Mouse (Mus musculus): ENCODE measurements around the gene Rrp1. TPM values are rescaled to one million over a fixed set of nuclear protein-coding genes. Genes with fewer than 3 reads are reported as not detected.

The Rrp1 gene
- polyA plus RNA-seq (2014; fragmentation: Nextera tagmentation; extraction: Ambion mirVana) = 290 and 324 TPM in 2 replicates

DNA sequence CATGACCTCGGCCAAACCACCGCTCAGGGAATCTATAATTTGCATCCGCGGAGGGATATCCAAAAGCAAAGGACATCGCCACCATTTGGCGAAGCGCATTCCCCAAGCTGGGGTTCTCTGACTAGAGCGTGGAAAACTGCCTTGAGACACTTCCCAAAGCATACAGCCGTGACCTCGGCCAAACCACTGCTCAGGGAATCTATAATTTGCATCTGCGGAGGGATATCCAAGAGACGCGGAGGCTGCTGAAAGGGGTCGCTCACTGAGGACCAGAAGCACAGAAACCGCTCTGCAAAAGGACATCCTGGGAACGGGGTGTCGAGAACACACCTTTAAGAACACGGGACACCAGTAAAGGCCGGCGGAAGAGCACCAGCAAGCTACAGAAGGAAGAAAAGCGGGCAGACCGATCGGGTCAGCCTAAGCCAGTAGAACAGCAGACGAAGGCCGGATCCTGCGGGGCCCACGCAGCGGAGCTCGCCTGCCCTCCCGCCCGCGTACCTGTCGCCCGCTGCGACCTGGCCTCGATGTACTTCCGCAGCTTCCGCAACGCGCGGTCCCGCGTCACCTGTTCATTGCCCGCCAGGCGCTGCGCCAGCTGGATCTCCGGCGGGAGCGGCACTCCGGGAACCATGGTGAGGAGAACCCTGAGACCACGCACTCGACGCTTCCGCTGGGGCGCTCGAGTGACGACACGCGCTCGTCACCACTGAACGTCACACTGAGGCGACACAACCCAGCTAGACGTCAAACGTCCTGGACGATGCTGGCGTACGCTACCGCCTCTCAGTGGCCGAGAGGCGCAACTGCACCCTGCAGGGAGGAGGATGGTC is at the start of gene Rrp1:
Gene Rrp1, minus strand, starts transcription at position 725 of the 833 bp plus-strand sequence.
- Histone ChIP-seq H3K36me3 (ENCODE audit: control insufficient read depth, insufficient read depth, low read length) (peaks cover 2% of the 10 kb centered on the region; the same call in 1 of the 2 replicates), H3K27me3 (ENCODE audit: control insufficient read depth, insufficient read depth, low read length) (no peaks in the 10 kb centered on the region), H3K4me1 (replicated peaks; ENCODE audit: control insufficient read depth, insufficient read depth, low read length) (no peaks in the 10 kb centered on the region; the same call in 1 of the 2 replicates), H3K4me2 (ENCODE audit: low read depth, low read length, severe bottlenecking) (peak within 1 kb of the TSS; percentile 81), H3K27ac (ENCODE audit: low read depth, low read length) (peak within 1 kb of the TSS; percentile 59), H3K4me3 (ENCODE audit: low read depth, low read length) (peak within 1 kb of the TSS; percentile 94), H3K9me3 (ENCODE audit: control insufficient read depth, low read length) (no peaks in the 10 kb centered on the region), H3K9ac (ENCODE audit: low read length) (peak within 1 kb of the TSS; percentile 86)
- peak; percentile 98 for DNase-seq (ENCODE audit: low spot score)
- ATAC-seq (replicated peaks; ENCODE audit: low FRiP score) = peak; percentile 95
- whole genome bisulfite sequencing = under 1% methylated on average over 70 of the region's 70 CpGs

DNA sequence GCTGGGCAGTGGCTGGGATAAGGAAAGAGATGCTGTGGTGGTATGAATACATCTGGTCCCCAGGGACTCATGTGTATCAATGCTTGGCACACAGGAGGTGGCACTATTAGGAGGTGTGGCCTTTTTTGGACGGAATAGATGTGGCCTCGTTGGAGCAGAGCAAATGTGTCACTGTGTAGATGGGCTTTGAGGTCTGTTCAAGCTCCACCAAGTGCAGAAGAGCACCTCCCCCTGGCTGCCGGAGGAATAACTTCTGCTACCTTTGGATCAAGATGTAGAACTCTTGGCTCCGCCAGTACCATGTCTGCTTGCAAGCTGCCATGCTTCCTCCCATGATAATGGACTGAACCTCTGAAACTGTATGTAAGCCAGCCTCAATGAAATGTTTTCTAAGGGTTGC is 48.9 kb upstream of the Rrp1 start:
- no peaks in the 10 kb centered on the region for H3K9me3 ChIP-seq (ENCODE audit: control insufficient read depth, low read length)

DNA sequence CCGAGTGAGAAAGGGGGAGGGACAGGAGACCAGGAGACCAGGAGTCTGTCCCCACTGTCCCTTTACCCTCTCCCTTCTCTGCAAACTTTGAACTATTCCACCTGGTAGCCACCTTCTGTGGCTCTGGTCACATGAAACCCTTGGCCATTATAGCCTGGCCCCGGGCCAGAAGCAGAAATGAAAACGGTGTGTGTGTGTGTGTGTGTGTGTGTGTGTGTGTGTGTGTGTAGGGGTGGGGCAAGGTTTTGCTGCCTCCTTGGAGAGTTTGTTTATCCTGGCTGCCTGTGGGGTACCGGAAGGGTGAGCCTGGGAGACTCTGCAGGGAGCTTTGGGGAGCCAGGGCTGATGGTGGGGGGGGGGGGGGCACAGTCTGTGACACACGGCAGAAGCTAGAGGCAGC is 47.6 kb upstream of the Rrp1 start:
- DNase-seq (ENCODE audit: low spot score) = no peak
- no peak for ATAC-seq (replicated peaks; ENCODE audit: low FRiP score)
- Histone ChIP-seq H3K9me3 (ENCODE audit: control insufficient read depth, low read length) (no peaks in the 10 kb centered on the region), H3K27ac (ENCODE audit: low read depth, low read length) (no peak overlapping the region), H3K36me3 (ENCODE audit: control insufficient read depth, insufficient read depth, low read length) (no peaks in the 10 kb centered on the region), H3K4me1 (replicated peaks; ENCODE audit: control insufficient read depth, insufficient read depth, low read length) (peaks cover 5% of the 10 kb centered on the region), H3K27me3 (ENCODE audit: control insufficient read depth, insufficient read depth, low read length) (no peaks in the 10 kb centered on the region), H3K9ac (ENCODE audit: low read length) (no peak overlapping the region), H3K4me3 (ENCODE audit: low read depth, low read length) (no peak overlapping the region), H3K4me2 (ENCODE audit: low read depth, low read length, severe bottlenecking) (no peak overlapping the region)
- 62% methylated on average over 5 of the region's 5 CpGs for WGBS

More for the DNA sequence above, 48.9 kb upstream of the Rrp1 start:
- no peak for ATAC-seq (replicated peaks; ENCODE audit: low FRiP score)
- Histone ChIP-seq H3K4me3 (ENCODE audit: low read depth, low read length) (no peak overlapping the region), H3K4me2 (ENCODE audit: low read depth, low read length, severe bottlenecking) (no peak overlapping the region), H3K4me1 (replicated peaks; ENCODE audit: control insufficient read depth, insufficient read depth, low read length) (peaks cover 5% of the 10 kb centered on the region), H3K36me3 (ENCODE audit: control insufficient read depth, insufficient read depth, low read length) (no peaks in the 10 kb centered on the region), H3K9ac (ENCODE audit: low read length) (no peak overlapping the region), H3K27me3 (ENCODE audit: control insufficient read depth, insufficient read depth, low read length) (no peaks in the 10 kb centered on the region), H3K27ac (ENCODE audit: low read depth, low read length) (no peak overlapping the region)
- DNase-seq (ENCODE audit: low spot score) = no peak
- WGBS = 76% methylated on average over 4 of the region's 4 CpGs

DNA sequence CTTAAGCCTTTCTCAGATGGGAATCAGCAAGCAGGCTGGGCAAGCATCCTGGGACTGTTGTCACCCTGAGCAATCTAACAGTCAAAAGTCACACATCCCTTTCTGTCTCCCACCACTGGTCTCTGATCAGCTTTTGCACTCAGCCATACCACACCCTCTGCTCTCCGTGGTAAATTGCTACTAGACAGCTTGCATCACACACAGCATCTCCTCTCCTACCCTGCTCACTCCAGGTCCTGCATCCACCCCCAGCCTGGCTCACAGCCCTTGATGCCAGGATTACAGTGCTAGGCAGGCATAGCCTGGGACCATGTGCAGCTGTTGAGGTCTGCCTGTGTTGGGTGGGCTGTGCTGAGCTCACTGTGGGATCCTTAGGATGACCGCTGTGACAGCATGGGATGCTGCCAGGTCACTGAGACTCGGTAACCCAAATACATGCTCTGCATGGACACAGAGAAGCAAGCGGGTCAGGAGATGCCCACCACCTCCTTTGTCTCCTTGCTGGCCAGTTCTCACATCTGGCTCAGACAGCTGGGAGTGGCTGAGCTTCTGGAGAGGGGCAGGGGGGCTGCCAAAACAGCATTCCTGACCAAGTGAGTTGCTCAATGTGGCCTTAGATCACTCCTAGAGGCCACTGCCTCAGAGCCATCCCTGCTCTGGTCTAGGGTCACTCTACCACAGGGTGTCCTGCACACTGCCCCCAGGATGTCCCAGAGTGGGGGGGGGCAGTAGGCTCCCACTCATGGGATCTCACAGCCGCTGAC is 45.7 kb upstream of the Rrp1 start:
- 70% methylated on average over 5 of the region's 5 CpGs for WGBS
- Histone ChIP-seq H3K4me3 (ENCODE audit: low read depth, low read length) (no peak overlapping the region), H3K27ac (ENCODE audit: low read depth, low read length) (no peak overlapping the region)

DNA sequence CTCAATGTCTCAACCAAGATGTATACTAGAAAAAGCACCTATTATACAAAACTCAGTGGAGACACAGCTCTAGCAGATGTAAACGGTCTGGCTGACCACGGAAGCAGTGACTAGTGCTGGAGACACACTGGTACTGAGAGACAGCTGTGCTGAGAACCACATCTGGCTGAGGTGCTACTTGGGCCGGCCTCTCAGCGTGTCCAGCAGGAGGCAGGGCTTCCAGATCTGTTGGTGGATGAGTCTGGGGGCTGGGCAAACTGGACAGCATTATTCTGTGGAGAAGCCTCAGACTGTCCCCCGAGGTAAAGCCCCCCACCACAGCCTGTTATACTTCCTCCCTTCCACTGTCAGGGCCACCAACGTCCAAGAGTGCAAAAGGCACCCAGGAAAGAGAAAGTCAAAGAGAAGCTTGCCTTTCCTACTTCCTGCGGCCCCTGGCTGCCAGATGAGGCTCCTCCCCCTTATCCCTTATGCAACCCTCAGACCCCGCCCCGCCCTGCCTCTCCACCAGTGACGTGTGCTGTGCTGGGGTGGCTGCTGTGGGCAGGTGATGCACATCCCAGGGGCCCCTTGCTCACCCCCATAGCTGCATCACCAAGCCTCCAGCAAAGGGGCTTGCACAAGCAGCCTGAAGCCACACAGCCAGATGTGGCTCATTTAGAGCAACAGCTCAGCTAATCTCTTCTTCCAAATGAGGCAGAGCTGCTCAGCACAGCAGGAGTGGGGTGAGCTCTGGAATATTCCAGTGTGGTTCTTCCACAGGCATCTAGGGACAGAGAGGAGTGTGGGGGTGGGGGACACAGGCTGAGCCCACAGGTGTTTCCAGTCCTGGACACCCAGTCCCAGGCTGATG is 44.9 kb upstream of the Rrp1 start:
- no peak overlapping the region for H3K4me3 ChIP-seq (ENCODE audit: low read depth, low read length)
- H3K9me3 ChIP-seq (ENCODE audit: control insufficient read depth, low read length) = no peaks in the 10 kb centered on the region
- H3K27ac ChIP-seq (ENCODE audit: low read depth, low read length) = no peak overlapping the region
- no peak; the same call in 1 of the 2 replicates for ATAC-seq (replicated peaks; ENCODE audit: low FRiP score)
- H3K9ac ChIP-seq (ENCODE audit: low read length) = no peak overlapping the region
- 30% methylated on average over 10 of the region's 10 CpGs for WGBS
- H3K36me3 ChIP-seq (ENCODE audit: control insufficient read depth, insufficient read depth, low read length) = no peaks in the 10 kb centered on the region
- H3K4me1 ChIP-seq (replicated peaks; ENCODE audit: control insufficient read depth, insufficient read depth, low read length) = peaks cover 3% of the 10 kb centered on the region
- no peak overlapping the region for H3K4me2 ChIP-seq (ENCODE audit: low read depth, low read length, severe bottlenecking)
- H3K27me3 ChIP-seq (ENCODE audit: control insufficient read depth, insufficient read depth, low read length) = no peaks in the 10 kb centered on the region
- DNase-seq (ENCODE audit: low spot score) = peak; percentile 56

More for the DNA sequence above, 45.7 kb upstream of the Rrp1 start:
- Histone ChIP-seq H3K9me3 (ENCODE audit: control insufficient read depth, low read length) (no peaks in the 10 kb centered on the region), H3K9ac (ENCODE audit: low read length) (no peak overlapping the region), H3K4me2 (ENCODE audit: low read depth, low read length, severe bottlenecking) (no peak overlapping the region), H3K36me3 (ENCODE audit: control insufficient read depth, insufficient read depth, low read length) (no peaks in the 10 kb centered on the region), H3K27me3 (ENCODE audit: control insufficient read depth, insufficient read depth, low read length) (no peaks in the 10 kb centered on the region), H3K4me1 (replicated peaks; ENCODE audit: control insufficient read depth, insufficient read depth, low read length) (peaks cover 3% of the 10 kb centered on the region)
- ATAC-seq (replicated peaks; ENCODE audit: low FRiP score) (no peak), DNase-seq (ENCODE audit: low spot score) (peak; percentile 50)

DNA sequence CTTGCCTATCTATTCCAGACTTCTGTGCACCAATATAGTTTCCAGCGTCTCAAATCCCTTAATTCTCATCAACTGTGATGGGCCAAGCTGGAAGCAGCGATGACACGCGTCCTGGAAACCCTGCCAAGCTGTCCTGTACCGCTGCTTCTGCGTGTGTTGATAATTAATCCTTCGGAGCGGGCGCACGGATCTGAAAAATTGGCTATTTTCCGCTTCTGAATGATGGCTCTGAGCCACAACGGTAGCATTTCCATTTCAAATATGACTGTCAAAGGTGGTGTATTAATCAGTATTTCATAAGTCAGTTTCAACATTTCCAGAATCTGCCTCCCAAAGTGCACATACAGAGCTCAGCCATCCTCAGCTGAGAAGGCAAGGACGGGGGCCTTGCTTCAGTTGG is 43.9 kb upstream of the Rrp1 start:
- H3K27me3 ChIP-seq (ENCODE audit: control insufficient read depth, insufficient read depth, low read length) = no peaks in the 10 kb centered on the region
- H3K27ac ChIP-seq (ENCODE audit: low read depth, low read length) = no peak overlapping the region
- peaks cover 3% of the 10 kb centered on the region for H3K4me1 ChIP-seq (replicated peaks; ENCODE audit: control insufficient read depth, insufficient read depth, low read length)
- DNase-seq (ENCODE audit: low spot score) (no peak), ATAC-seq (replicated peaks; ENCODE audit: low FRiP score) (no peak)
- no peak overlapping the region for H3K9ac ChIP-seq (ENCODE audit: low read length)
- 96% methylated on average over 13 of the region's 13 CpGs for WGBS
- no peak overlapping the region for H3K4me3 ChIP-seq (ENCODE audit: low read depth, low read length)
- no peak overlapping the region for H3K4me2 ChIP-seq (ENCODE audit: low read depth, low read length, severe bottlenecking)
- H3K9me3 ChIP-seq (ENCODE audit: control insufficient read depth, low read length) = no peaks in the 10 kb centered on the region
- no peaks in the 10 kb centered on the region for H3K36me3 ChIP-seq (ENCODE audit: control insufficient read depth, insufficient read depth, low read length)

DNA sequence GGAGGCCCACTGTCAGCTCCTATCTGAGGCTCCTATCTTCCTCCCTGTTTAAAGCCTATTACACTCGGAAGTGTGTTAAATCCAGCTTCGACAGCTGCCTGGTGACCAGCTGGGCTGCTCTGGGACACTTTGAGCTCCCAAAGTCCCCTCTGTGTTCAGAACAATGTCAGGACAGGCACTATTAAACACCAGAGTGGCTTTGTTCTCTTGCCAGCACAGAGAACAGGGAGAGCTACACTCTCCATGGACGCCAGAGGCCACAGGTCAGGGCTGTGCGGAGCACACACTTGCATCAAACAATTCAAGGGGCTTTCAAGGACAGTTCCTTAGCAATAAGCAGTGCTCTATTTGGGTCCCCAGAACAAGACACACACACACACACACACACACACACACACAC is 39.8 kb upstream of the Rrp1 start:
- no peak overlapping the region for H3K4me2 ChIP-seq (ENCODE audit: low read depth, low read length, severe bottlenecking)
- H3K4me1 ChIP-seq (replicated peaks; ENCODE audit: control insufficient read depth, insufficient read depth, low read length) = no peaks in the 10 kb centered on the region
- DNase-seq (ENCODE audit: low spot score) (no peak), ATAC-seq (replicated peaks; ENCODE audit: low FRiP score) (no peak)
- H3K4me3 ChIP-seq (ENCODE audit: low read depth, low read length) = no peak overlapping the region
- 46% methylated on average over 4 of the region's 4 CpGs for WGBS
- H3K9ac ChIP-seq (ENCODE audit: low read length) = no peak overlapping the region
- H3K27me3 ChIP-seq (ENCODE audit: control insufficient read depth, insufficient read depth, low read length) = no peaks in the 10 kb centered on the region
- H3K9me3 ChIP-seq (ENCODE audit: control insufficient read depth, low read length) = no peaks in the 10 kb centered on the region
- no peak overlapping the region for H3K27ac ChIP-seq (ENCODE audit: low read depth, low read length)
- no peaks in the 10 kb centered on the region for H3K36me3 ChIP-seq (ENCODE audit: control insufficient read depth, insufficient read depth, low read length)

DNA sequence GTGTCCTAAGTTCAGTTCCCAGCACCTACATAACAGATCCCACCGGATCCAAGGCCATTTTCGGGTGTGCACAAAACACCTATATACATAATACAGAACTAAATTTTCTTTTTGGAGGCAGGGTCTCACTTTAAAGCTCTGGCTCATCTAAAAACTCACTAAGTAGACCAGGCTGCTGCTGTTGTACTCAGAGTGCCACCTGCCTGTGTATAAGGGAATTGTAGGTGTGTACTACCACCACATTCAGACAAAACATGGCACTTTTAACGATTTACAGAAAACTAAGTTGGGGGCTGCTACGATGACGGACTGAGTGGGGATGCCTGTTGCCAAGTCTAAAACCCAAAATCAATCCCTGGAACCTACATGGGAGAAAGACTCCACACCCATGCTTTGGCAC is 37.9 kb upstream of the Rrp1 start:
- H3K9ac ChIP-seq (ENCODE audit: low read length) = no peak overlapping the region
- no peaks in the 10 kb centered on the region for H3K4me1 ChIP-seq (replicated peaks; ENCODE audit: control insufficient read depth, insufficient read depth, low read length)
- ATAC-seq (replicated peaks; ENCODE audit: low FRiP score) (no peak), DNase-seq (ENCODE audit: low spot score) (no peak)
- H3K9me3 ChIP-seq (ENCODE audit: control insufficient read depth, low read length) = no peaks in the 10 kb centered on the region
- H3K27ac ChIP-seq (ENCODE audit: low read depth, low read length) = no peak overlapping the region
- H3K4me3 ChIP-seq (ENCODE audit: low read depth, low read length) = no peak overlapping the region
- no peaks in the 10 kb centered on the region for H3K36me3 ChIP-seq (ENCODE audit: control insufficient read depth, insufficient read depth, low read length)
- no peaks in the 10 kb centered on the region for H3K27me3 ChIP-seq (ENCODE audit: control insufficient read depth, insufficient read depth, low read length)
- H3K4me2 ChIP-seq (ENCODE audit: low read depth, low read length, severe bottlenecking) = no peak overlapping the region
- WGBS = 92% methylated on average over 5 of the region's 5 CpGs
